Mouse (Mus musculus): Measurements from ENCODE around the gene Kank1. TPM values are rescaled to one million over a fixed set of nuclear protein-coding genes. Genes with fewer than 3 reads are reported as not detected.

Gene Kank1
- polyA plus RNA-seq, 1 experiment = not detected

- H3K4me1 ChIP-seq (ENCODE audit: control insufficient read depth, insufficient read depth, low read length) = no peaks in the 10 kb centered on the region
- no peak overlapping the region for H3K4me3 ChIP-seq (ENCODE audit: insufficient read depth, low read length)
- no peak overlapping the region for H3K27ac ChIP-seq (ENCODE audit: insufficient read depth, low read depth, low read length)
- TF ChIP-seq POLR2A (IDR thresholded peaks at IDR 0.05; ENCODE audit: borderline replicate concordance, low read depth, low read length) (no peak), CTCF (IDR thresholded peaks at IDR 0.05; ENCODE audit: low read depth, low read length) (no peak)
These were observed 114.6 kb downstream of the Kank1 start for GRCm38 (mm10) chr19:25351257-25351955.

- peaks cover 5% of the 10 kb centered on the region for H3K4me1 ChIP-seq (ENCODE audit: control insufficient read depth, insufficient read depth, low read length)
- no peak for TF ChIP-seq POLR2A (IDR thresholded peaks at IDR 0.05; ENCODE audit: borderline replicate concordance, low read depth, low read length)
- no peak for TF ChIP-seq CTCF (IDR thresholded peaks at IDR 0.05; ENCODE audit: low read depth, low read length)
- H3K4me3 ChIP-seq (ENCODE audit: insufficient read depth, low read length) = no peak overlapping the region
- no peak overlapping the region for H3K27ac ChIP-seq (ENCODE audit: insufficient read depth, low read depth, low read length)
These were observed 120.3 kb downstream of the Kank1 start for GRCm38 (mm10) chr19:25357094-25357493.

GRCm38 (mm10) chr19:25358486-25359120, 121.8 kb downstream of the Kank1 start:
- H3K4me3 ChIP-seq (ENCODE audit: insufficient read depth, low read length) = no peak overlapping the region
- TF ChIP-seq POLR2A (IDR thresholded peaks at IDR 0.05; ENCODE audit: borderline replicate concordance, low read depth, low read length) = no peak
- TF ChIP-seq CTCF (IDR thresholded peaks at IDR 0.05; ENCODE audit: low read depth, low read length) = no peak

DNA sequence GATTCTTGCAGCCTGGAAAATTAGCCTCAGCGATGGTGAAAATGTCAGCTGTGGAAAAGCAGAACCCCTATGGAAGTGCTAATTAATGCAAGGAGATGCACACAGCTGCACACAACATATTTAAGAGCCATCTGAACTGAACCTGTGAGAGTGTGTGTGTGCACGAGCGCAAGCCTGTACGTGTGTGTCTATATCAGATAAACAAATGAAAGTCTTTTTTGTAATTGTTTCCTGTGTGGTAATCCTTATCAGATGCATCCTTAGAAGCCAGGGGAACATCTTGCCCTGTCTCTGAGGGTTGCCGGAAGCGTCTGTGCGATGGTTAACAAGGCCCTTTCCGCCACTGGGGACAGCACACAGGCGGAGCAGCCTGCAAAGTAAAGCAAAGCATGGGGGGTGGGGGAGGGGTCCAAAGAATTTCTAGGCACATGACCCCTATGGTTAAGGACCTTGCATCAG, 123.8 kb downstream of the Kank1 start:
- H3K4me1 ChIP-seq (ENCODE audit: control insufficient read depth, insufficient read depth, low read length) = peaks cover 5% of the 10 kb centered on the region
- no peak overlapping the region for H3K27ac ChIP-seq (ENCODE audit: insufficient read depth, low read depth, low read length)
- no peak overlapping the region for H3K4me3 ChIP-seq (ENCODE audit: insufficient read depth, low read length)
- TF ChIP-seq POLR2A (IDR thresholded peaks at IDR 0.05; ENCODE audit: borderline replicate concordance, low read depth, low read length) = no peak
- TF ChIP-seq CTCF (IDR thresholded peaks at IDR 0.05; ENCODE audit: low read depth, low read length) = no peak

More at GRCm38 (mm10) chr19:25358486-25359120, 121.8 kb downstream of the Kank1 start:
- Histone ChIP-seq H3K27ac (ENCODE audit: insufficient read depth, low read depth, low read length) (no peak overlapping the region), H3K4me1 (ENCODE audit: control insufficient read depth, insufficient read depth, low read length) (peaks cover 5% of the 10 kb centered on the region)

DNA sequence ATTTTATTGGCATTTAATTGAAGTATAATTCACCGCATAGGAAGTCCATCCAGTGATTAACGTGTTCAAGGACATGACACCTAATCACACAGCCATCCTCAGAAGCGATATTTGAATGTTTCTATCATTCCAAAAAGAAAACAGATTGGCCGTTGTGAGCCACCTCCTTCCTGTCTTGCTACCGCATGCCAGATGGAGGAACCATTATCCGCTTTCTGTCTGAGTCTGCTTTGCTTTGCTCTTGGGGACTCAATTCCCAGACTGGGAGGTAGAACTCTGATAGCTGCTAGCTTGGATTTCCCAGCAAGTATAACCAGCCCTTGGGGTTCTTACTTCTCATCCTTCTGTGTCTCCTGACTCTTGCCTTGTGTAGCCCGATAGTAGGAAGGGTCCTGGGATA, 125.2 kb downstream of the Kank1 start:
- TF ChIP-seq CTCF (IDR thresholded peaks at IDR 0.05; ENCODE audit: low read depth, low read length) = no peak
- H3K4me1 ChIP-seq (ENCODE audit: control insufficient read depth, insufficient read depth, low read length) = peaks cover 5% of the 10 kb centered on the region
- no peak overlapping the region for H3K27ac ChIP-seq (ENCODE audit: insufficient read depth, low read depth, low read length)
- H3K4me3 ChIP-seq (ENCODE audit: insufficient read depth, low read length) = no peak overlapping the region

- TF ChIP-seq CTCF (IDR thresholded peaks at IDR 0.05; ENCODE audit: low read depth, low read length) (no peak), POLR2A (IDR thresholded peaks at IDR 0.05; ENCODE audit: borderline replicate concordance, low read depth, low read length) (no peak)
- no peaks in the 10 kb centered on the region for H3K4me1 ChIP-seq (ENCODE audit: control insufficient read depth, insufficient read depth, low read length)
- H3K27ac ChIP-seq (ENCODE audit: insufficient read depth, low read depth, low read length) = no peak overlapping the region
- no peak overlapping the region for H3K4me3 ChIP-seq (ENCODE audit: insufficient read depth, low read length)
These were observed 128.9 kb downstream of the Kank1 start for GRCm38 (mm10) chr19:25365698-25366097.

DNA sequence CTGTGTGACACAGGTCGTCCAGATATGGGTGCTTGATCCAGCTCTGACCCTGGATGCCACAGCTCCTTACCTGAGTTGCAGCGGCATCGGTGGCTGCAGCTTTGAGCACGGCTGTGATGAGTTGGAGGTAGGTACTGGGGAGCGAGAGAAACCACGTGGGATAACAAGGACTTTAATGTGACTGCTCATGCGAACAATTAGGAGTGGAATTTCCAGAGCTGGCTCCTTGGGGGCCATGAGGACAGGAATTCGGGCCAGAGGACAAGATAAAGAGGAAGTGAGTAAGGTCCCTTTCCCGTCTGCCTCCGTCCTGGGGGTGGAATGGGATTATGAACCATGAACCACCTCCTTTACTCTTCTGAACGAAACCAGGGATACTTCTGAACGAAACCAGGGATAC, 129.8 kb downstream of the Kank1 start:
- H3K4me1 ChIP-seq (ENCODE audit: control insufficient read depth, insufficient read depth, low read length) = no peaks in the 10 kb centered on the region
- H3K4me3 ChIP-seq (ENCODE audit: insufficient read depth, low read length) = no peak overlapping the region
- H3K27ac ChIP-seq (ENCODE audit: insufficient read depth, low read depth, low read length) = no peak overlapping the region
- TF ChIP-seq CTCF (IDR thresholded peaks at IDR 0.05; ENCODE audit: low read depth, low read length) (no peak), POLR2A (IDR thresholded peaks at IDR 0.05; ENCODE audit: borderline replicate concordance, low read depth, low read length) (no peak)

GRCm38 (mm10) chr19:25370428-25370827, 133.7 kb downstream of the Kank1 start:
- Histone ChIP-seq H3K4me3 (ENCODE audit: insufficient read depth, low read length) (no peak overlapping the region), H3K27ac (ENCODE audit: insufficient read depth, low read depth, low read length) (no peak overlapping the region), H3K4me1 (ENCODE audit: control insufficient read depth, insufficient read depth, low read length) (no peaks in the 10 kb centered on the region)
- no peak for TF ChIP-seq POLR2A (IDR thresholded peaks at IDR 0.05; ENCODE audit: borderline replicate concordance, low read depth, low read length)
- no peak for TF ChIP-seq CTCF (IDR thresholded peaks at IDR 0.05; ENCODE audit: low read depth, low read length)

DNA sequence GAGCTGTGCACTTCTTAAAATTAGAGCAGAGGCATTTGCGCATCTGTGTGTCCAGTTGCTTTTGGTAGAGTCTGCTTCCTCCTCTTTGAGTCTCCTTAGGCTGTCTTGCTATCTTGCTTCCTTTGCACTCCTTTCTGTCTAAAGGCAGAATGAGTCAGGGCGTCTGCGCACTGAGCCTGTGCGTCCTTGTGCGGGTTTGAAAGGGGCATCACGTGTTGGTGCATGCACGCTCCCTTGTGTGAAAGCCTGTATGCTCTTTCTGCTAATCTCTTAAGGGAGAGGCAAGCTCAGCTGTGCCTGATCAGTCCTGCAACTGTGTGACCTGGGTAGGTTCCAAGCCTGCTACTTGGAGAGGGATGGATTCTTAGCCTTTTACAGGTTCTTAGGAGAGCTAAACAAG, 136.0 kb downstream of the Kank1 start:
- TF ChIP-seq POLR2A (IDR thresholded peaks at IDR 0.05; ENCODE audit: borderline replicate concordance, low read depth, low read length) (no peak), CTCF (IDR thresholded peaks at IDR 0.05; ENCODE audit: low read depth, low read length) (no peak)
- no peak overlapping the region for H3K4me3 ChIP-seq (ENCODE audit: insufficient read depth, low read length)
- no peak overlapping the region for H3K27ac ChIP-seq (ENCODE audit: insufficient read depth, low read depth, low read length)
- no peaks in the 10 kb centered on the region for H3K4me1 ChIP-seq (ENCODE audit: control insufficient read depth, insufficient read depth, low read length)

DNA sequence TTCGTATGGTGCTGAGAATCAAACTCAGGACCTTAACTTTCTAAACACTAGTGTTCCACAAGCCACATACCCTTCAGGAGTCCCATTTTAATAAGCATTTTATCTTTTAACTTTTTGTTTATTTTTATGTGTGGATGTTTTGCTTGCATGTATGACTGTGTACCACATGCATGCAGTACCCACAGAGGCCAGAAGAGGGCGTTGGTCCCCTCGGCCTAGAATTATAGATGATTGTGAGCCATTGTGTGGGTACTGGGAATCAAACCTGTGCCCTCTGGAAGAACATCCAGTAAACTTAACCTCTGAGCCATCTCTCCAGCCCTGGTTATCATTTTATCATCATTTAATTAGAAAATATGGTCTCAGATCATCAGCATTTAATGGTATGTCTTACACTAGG, 136.8 kb downstream of the Kank1 start:
- Histone ChIP-seq H3K4me3 (ENCODE audit: insufficient read depth, low read length) (no peak overlapping the region), H3K4me1 (ENCODE audit: control insufficient read depth, insufficient read depth, low read length) (no peaks in the 10 kb centered on the region), H3K27ac (ENCODE audit: insufficient read depth, low read depth, low read length) (no peak overlapping the region)
- TF ChIP-seq CTCF (IDR thresholded peaks at IDR 0.05; ENCODE audit: low read depth, low read length) (0 out of 2 replicates have a peak, but pooled peaks have one; percentile 14), POLR2A (IDR thresholded peaks at IDR 0.05; ENCODE audit: borderline replicate concordance, low read depth, low read length) (no peak)

Data from bone marrow macrophage, adult 2 months (primary cell).